Mouse (Mus musculus) heart, postnatal 0 days (tissue): ENCODE results near the gene Pcx.

Source experiments
- CTCF ChIP-seq: IDR thresholded peaks from 2 replicates; pipeline ENCODE4 v1.5.1; 2016; ENCODE audit warnings: antibody characterized with exemption, control low read depth, low read depth
- EP300 ChIP-seq: IDR thresholded peaks from 2 replicates; pipeline ENCODE4 v1.6.1; 2016; ENCODE audit warnings: antibody characterized with exemption, low read depth

DNA sequence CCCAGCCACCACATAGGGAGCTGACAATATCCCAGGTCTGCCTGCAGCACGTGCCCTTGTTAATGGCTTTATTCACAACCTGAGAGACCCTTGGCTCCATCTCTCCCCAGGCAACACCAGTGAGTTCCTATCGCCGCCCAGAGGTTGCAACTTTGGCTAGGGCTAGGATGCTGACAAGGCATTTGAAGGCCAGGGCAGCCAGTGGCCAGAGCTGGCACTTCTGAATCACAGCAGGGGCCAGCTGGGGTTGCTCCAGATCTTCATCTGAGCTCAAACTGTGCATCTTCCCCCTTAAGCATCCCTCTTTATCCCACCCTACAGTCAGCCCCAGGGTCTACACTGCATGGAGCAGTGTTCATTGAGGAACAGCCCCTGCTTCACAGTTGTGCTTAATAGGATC is 35.5 kb upstream of the Pcx start:
- TF ChIP-seq CTCF (no peak), EP300 (no peak)
